Mouse (Mus musculus): ENCODE results near the gene Fahd2a. TPM values are rescaled to one million over a fixed set of nuclear protein-coding genes. Genes with fewer than 3 reads are reported as not detected.

Fahd2a gene
- polyA plus RNA-seq, 2 experiments: 20.8 to 22.2 TPM

DNA sequence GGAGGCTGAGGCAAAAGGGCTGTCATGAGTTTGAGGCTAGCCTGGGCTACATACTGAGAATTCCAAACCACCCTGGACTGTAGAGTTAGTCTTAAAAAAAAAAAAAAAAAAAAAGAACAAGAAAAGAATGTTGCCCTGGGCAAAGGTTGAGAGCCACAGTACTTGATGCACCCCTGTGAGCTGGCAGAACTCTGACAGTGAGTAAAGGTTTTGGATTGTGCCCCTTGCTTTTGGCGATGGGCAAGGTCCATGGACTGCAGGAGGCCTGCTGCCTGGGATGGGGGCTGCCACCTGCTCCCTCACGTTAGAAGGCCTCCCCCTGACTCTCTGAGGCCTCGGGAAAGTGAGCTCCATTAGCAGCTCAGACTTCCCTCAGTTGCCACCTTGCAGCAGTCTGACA lies 27.7 kb downstream of the Fahd2a start:
- Histone ChIP-seq H3K4me1 (ENCODE audit: control insufficient read depth, insufficient read depth, low read length) (no peaks in the 10 kb centered on the region), H3K27me3 (ENCODE audit: control insufficient read depth, insufficient read depth, low read length) (no peaks in the 10 kb centered on the region), H3K9me3 (ENCODE audit: control insufficient read depth, low read length) (no peaks in the 10 kb centered on the region), H3K4me3 (replicated peaks; ENCODE audit: low read length) (no peak overlapping the region), H3K27ac (replicated peaks; ENCODE audit: low read depth, low read length) (no peak overlapping the region), H3K9ac (ENCODE audit: low read depth, low read length, severe bottlenecking) (no peak overlapping the region), H3K36me3 (ENCODE audit: control insufficient read depth, insufficient read depth, low read length) (no peaks in the 10 kb centered on the region), H3K4me2 (replicated peaks; ENCODE audit: low read depth, low read length, severe bottlenecking) (no peak overlapping the region)
- no peak for TF ChIP-seq POLR2A (IDR thresholded peaks at IDR 0.05; ENCODE audit: borderline replicate concordance, extremely low read depth, insufficient read depth, insufficient read length)
- DNase-seq (ENCODE audit: low spot score) (no peak), ATAC-seq (ENCODE audit: low FRiP score, low read depth) (no peak)
- WGBS: 36% methylated on average over 3 of the region's 3 CpGs

- H3K9ac ChIP-seq (ENCODE audit: low read depth, low read length, severe bottlenecking): no peak overlapping the region
- DNase-seq (ENCODE audit: low spot score) (no peak), ATAC-seq (ENCODE audit: low FRiP score, low read depth) (no peak)
- no peak overlapping the region for H3K4me2 ChIP-seq (replicated peaks; ENCODE audit: low read depth, low read length, severe bottlenecking)
- no peak overlapping the region for H3K4me3 ChIP-seq (replicated peaks; ENCODE audit: low read length)
- H3K27me3 ChIP-seq (ENCODE audit: control insufficient read depth, insufficient read depth, low read length): no peaks in the 10 kb centered on the region
- no peak overlapping the region for H3K27ac ChIP-seq (replicated peaks; ENCODE audit: low read depth, low read length)
- TF ChIP-seq POLR2A (IDR thresholded peaks at IDR 0.05; ENCODE audit: borderline replicate concordance, extremely low read depth, insufficient read depth, insufficient read length): no peak
- H3K4me1 ChIP-seq (ENCODE audit: control insufficient read depth, insufficient read depth, low read length): no peaks in the 10 kb centered on the region
- no peaks in the 10 kb centered on the region for H3K9me3 ChIP-seq (ENCODE audit: control insufficient read depth, low read length)
- WGBS: 68% methylated on average over 10 of the region's 10 CpGs
- no peaks in the 10 kb centered on the region for H3K36me3 ChIP-seq (ENCODE audit: control insufficient read depth, insufficient read depth, low read length)
Measured at GRCm38 (mm10) chr2:127415806-127416205, 28.6 kb downstream of the Fahd2a start.

GRCm38 (mm10) chr2:127411126-127411525 lies 33.2 kb downstream of the Fahd2a start:
- Histone ChIP-seq H3K4me3 (replicated peaks; ENCODE audit: low read length) (no peak overlapping the region), H3K9ac (ENCODE audit: low read depth, low read length, severe bottlenecking) (no peak overlapping the region), H3K27ac (replicated peaks; ENCODE audit: low read depth, low read length) (no peak overlapping the region), H3K4me1 (ENCODE audit: control insufficient read depth, insufficient read depth, low read length) (no peaks in the 10 kb centered on the region), H3K9me3 (ENCODE audit: control insufficient read depth, low read length) (no peaks in the 10 kb centered on the region), H3K27me3 (ENCODE audit: control insufficient read depth, insufficient read depth, low read length) (no peaks in the 10 kb centered on the region), H3K36me3 (ENCODE audit: control insufficient read depth, insufficient read depth, low read length) (no peaks in the 10 kb centered on the region), H3K4me2 (replicated peaks; ENCODE audit: low read depth, low read length, severe bottlenecking) (no peak overlapping the region)
- no peak for DNase-seq (ENCODE audit: low spot score)
- WGBS: 60% methylated on average over 6 of the region's 6 CpGs
- no peak for ATAC-seq (ENCODE audit: low FRiP score, low read depth)
- no peak for TF ChIP-seq POLR2A (IDR thresholded peaks at IDR 0.05; ENCODE audit: borderline replicate concordance, extremely low read depth, insufficient read depth, insufficient read length)

- Histone ChIP-seq H3K36me3 (ENCODE audit: control insufficient read depth, insufficient read depth, low read length) (no peaks in the 10 kb centered on the region), H3K4me3 (replicated peaks; ENCODE audit: low read length) (no peak overlapping the region), H3K4me2 (replicated peaks; ENCODE audit: low read depth, low read length, severe bottlenecking) (no peak overlapping the region), H3K27me3 (ENCODE audit: control insufficient read depth, insufficient read depth, low read length) (no peaks in the 10 kb centered on the region), H3K4me1 (ENCODE audit: control insufficient read depth, insufficient read depth, low read length) (no peaks in the 10 kb centered on the region), H3K27ac (replicated peaks; ENCODE audit: low read depth, low read length) (no peak overlapping the region), H3K9ac (ENCODE audit: low read depth, low read length, severe bottlenecking) (no peak overlapping the region), H3K9me3 (ENCODE audit: control insufficient read depth, low read length) (no peaks in the 10 kb centered on the region)
- 92% methylated on average over 7 of the region's 7 CpGs for WGBS
- DNase-seq (ENCODE audit: low spot score) (no peak), ATAC-seq (ENCODE audit: low FRiP score, low read depth) (no peak)
- no peak for TF ChIP-seq POLR2A (IDR thresholded peaks at IDR 0.05; ENCODE audit: borderline replicate concordance, extremely low read depth, insufficient read depth, insufficient read length)
Measured at GRCm38 (mm10) chr2:127398738-127399137, 45.6 kb downstream of the Fahd2a start.

GRCm38 (mm10) chr2:127394606-127395161 lies 49.7 kb downstream of the Fahd2a start:
- no peaks in the 10 kb centered on the region for H3K9me3 ChIP-seq (ENCODE audit: control insufficient read depth, low read length)
- 72% methylated on average over 5 of the region's 5 CpGs for WGBS
- no peaks in the 10 kb centered on the region for H3K27me3 ChIP-seq (ENCODE audit: control insufficient read depth, insufficient read depth, low read length)
- H3K4me2 ChIP-seq (replicated peaks; ENCODE audit: low read depth, low read length, severe bottlenecking): no peak overlapping the region
- H3K4me3 ChIP-seq (replicated peaks; ENCODE audit: low read length): no peak overlapping the region
- ATAC-seq (ENCODE audit: low FRiP score, low read depth) (no peak), DNase-seq (ENCODE audit: low spot score) (no peak)
- H3K9ac ChIP-seq (ENCODE audit: low read depth, low read length, severe bottlenecking): no peak overlapping the region
- no peaks in the 10 kb centered on the region for H3K36me3 ChIP-seq (ENCODE audit: control insufficient read depth, insufficient read depth, low read length)
- TF ChIP-seq POLR2A (IDR thresholded peaks at IDR 0.05; ENCODE audit: borderline replicate concordance, extremely low read depth, insufficient read depth, insufficient read length): no peak
- H3K4me1 ChIP-seq (ENCODE audit: control insufficient read depth, insufficient read depth, low read length): no peaks in the 10 kb centered on the region
- no peak overlapping the region for H3K27ac ChIP-seq (replicated peaks; ENCODE audit: low read depth, low read length)

DNA sequence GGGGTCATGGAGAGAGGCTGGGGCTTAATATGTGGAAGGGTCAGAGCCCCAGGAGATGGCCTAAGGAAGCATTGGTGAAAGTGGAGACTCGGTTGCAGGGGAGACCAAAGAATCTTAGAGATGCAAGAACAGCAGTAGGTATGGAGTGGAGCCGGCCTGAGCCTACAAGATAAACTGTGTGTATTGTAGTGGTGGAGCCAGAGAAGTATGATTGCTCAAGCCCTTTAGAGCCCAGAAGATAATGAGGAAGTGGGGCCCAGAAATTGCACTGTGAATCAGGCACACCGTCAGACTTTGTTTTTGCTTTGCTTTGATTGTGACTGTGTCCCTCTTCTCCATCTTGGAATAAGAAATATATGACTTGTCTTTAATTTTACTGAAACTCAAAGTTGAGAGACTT lies 53.0 kb downstream of the Fahd2a start:
- WGBS: 79% methylated on average over 3 of the region's 3 CpGs
- Histone ChIP-seq H3K4me1 (ENCODE audit: control insufficient read depth, insufficient read depth, low read length) (no peaks in the 10 kb centered on the region), H3K36me3 (ENCODE audit: control insufficient read depth, insufficient read depth, low read length) (no peaks in the 10 kb centered on the region), H3K9me3 (ENCODE audit: control insufficient read depth, low read length) (no peaks in the 10 kb centered on the region), H3K4me2 (replicated peaks; ENCODE audit: low read depth, low read length, severe bottlenecking) (no peak overlapping the region), H3K4me3 (replicated peaks; ENCODE audit: low read length) (no peak overlapping the region), H3K27ac (replicated peaks; ENCODE audit: low read depth, low read length) (no peak overlapping the region), H3K27me3 (ENCODE audit: control insufficient read depth, insufficient read depth, low read length) (no peaks in the 10 kb centered on the region), H3K9ac (ENCODE audit: low read depth, low read length, severe bottlenecking) (no peak overlapping the region)
- no peak for TF ChIP-seq POLR2A (IDR thresholded peaks at IDR 0.05; ENCODE audit: borderline replicate concordance, extremely low read depth, insufficient read depth, insufficient read length)
- no peak for ATAC-seq (ENCODE audit: low FRiP score, low read depth)
- DNase-seq (ENCODE audit: low spot score): no peak
